Mouse (Mus musculus): ENCODE measurements at regions not wholly inside any gene's neighbourhood (a gene's known extent, or its start where the extent isn't known, plus 50 kb on each side); places are given as distances from the start of the nearest gene placed in this dataset.

DNA sequence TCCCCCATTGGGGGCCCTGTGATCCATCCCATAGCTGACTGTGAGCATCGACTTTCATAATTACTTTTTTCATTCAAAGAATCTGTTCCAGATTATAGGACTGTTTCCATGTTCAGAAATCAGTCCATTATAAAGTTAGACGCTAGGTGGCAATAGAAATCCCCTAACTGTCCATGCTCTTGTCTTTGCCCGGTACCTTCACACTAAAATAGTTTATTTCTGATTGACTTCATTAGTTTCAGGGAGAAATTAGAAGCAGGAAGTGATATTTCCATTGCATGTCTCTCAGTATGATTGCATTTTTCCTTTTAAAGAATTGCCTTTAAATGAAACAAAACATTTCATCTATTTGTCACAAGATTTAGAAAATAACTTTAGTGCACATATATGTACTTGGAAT, 131.7 kb downstream of the Fbxo8 start:
- no peak overlapping the region for H3K9ac ChIP-seq (ENCODE audit: low read depth, low read length)
- no peaks in the 10 kb centered on the region for H3K27me3 ChIP-seq (ENCODE audit: control insufficient read depth, insufficient read depth, low read depth, low read length)
- H3K36me3 ChIP-seq (ENCODE audit: control insufficient read depth, insufficient read depth): no peaks in the 10 kb centered on the region
- H3K9me3 ChIP-seq (replicated peaks; ENCODE audit: control insufficient read depth, low read length): no peaks in the 10 kb centered on the region
- no peak overlapping the region for H3K4me3 ChIP-seq (ENCODE audit: low read depth, low read length)
- no peak for ATAC-seq (ENCODE audit: low read depth)
- H3K4me1 ChIP-seq (ENCODE audit: control insufficient read depth, low read depth, low read length): no peaks in the 10 kb centered on the region
- H3K4me2 ChIP-seq (ENCODE audit: low read depth, low read length): no peak overlapping the region
- 22% methylated on average over 3 of the region's 3 CpGs for WGBS (ENCODE audit: insufficient replicate concordance)
- no peak overlapping the region for H3K27ac ChIP-seq (ENCODE audit: low read length)

DNA sequence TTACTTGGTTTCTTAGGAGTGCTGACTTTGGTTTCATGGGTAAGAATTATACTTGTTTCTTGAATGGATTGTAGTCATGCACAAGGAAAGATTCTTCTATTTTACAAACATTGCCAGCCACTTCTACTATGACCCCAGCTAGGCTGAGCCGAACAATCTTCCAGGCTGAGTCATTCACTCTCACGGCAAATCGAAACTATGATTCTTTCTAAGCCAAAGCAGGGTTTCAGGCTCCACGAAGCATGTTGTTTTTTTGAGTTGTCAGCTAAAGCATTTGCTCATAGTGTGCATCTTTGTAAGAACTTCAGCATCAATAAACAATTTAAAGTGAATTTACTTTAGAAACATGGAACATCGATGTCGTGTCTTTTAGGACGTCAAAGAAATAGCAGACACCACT, 133.5 kb downstream of the Fbxo8 start:
- Histone ChIP-seq H3K36me3 (ENCODE audit: control insufficient read depth, insufficient read depth) (no peaks in the 10 kb centered on the region), H3K4me3 (ENCODE audit: low read depth, low read length) (no peak overlapping the region), H3K27me3 (ENCODE audit: control insufficient read depth, insufficient read depth, low read depth, low read length) (no peaks in the 10 kb centered on the region), H3K27ac (ENCODE audit: low read length) (no peak overlapping the region), H3K4me1 (ENCODE audit: control insufficient read depth, low read depth, low read length) (no peaks in the 10 kb centered on the region), H3K9ac (ENCODE audit: low read depth, low read length) (no peak overlapping the region), H3K4me2 (ENCODE audit: low read depth, low read length) (no peak overlapping the region), H3K9me3 (replicated peaks; ENCODE audit: control insufficient read depth, low read length) (no peaks in the 10 kb centered on the region)
- 61% methylated on average over 7 of the region's 7 CpGs for WGBS (ENCODE audit: insufficient replicate concordance)
- ATAC-seq (ENCODE audit: low read depth): no peak

DNA sequence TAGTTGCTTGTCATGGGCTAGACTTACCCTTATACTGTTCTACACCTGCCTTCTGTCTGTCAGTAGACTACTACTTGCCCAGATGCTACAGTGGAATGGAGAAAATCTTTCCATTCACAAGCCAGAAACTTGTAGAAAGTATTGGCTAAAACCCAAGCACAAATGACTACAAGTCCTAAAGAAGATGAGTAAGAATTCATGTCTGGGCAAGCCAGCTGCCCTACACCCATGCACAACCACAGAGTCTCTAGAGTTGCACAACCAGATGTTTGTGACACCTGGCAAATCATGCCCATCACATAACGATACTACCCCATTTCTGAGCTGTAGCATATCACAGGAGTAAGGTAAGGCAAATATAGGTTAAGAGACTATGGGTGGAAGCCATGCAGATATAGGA, 144.5 kb downstream of the Fbxo8 start:
- no peaks in the 10 kb centered on the region for H3K27me3 ChIP-seq (ENCODE audit: control insufficient read depth, insufficient read depth, low read depth, low read length)
- H3K9ac ChIP-seq (ENCODE audit: low read depth, low read length): no peak overlapping the region
- no peak overlapping the region for H3K27ac ChIP-seq (ENCODE audit: low read length)
- H3K36me3 ChIP-seq (ENCODE audit: control insufficient read depth, insufficient read depth): no peaks in the 10 kb centered on the region
- no peak overlapping the region for H3K4me3 ChIP-seq (ENCODE audit: low read depth, low read length)
- no peaks in the 10 kb centered on the region for H3K4me1 ChIP-seq (ENCODE audit: control insufficient read depth, low read depth, low read length)
- H3K9me3 ChIP-seq (replicated peaks; ENCODE audit: control insufficient read depth, low read length): no peaks in the 10 kb centered on the region
- H3K4me2 ChIP-seq (ENCODE audit: low read depth, low read length): no peak overlapping the region
- ATAC-seq (ENCODE audit: low read depth): no peak
- WGBS (ENCODE audit: insufficient replicate concordance): 65% methylated on average over 1 of the region's 1 CpGs

DNA sequence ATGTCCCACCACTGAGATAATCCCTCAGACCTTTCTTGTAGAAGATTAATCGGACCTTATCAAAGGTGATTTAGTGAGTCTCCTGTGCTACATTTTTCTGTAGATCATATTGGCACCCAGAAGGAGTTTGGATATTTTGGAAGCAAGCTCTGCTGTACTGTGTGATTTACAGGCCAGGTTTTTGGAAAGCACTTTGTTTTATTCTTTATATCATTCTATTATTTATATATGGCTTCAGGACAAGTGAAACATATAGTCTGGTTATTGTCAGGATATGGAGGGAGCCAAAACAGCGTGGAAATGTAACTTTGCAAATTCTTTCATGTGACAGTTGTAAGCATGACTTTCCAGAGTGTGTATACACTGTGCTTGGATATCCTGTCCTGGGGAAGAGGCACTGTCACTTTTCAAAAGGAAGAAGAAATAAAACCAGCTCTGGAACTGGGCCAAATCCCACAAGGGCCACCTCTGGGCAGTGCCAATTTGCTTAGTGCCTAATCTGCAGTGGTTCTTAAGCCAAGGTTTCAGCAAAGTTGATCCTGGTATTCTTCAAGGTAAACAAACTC, 149.8 kb downstream of the Fbxo8 start:
- no peaks in the 10 kb centered on the region for H3K27me3 ChIP-seq (ENCODE audit: control insufficient read depth, insufficient read depth, low read depth, low read length)
- 61% methylated on average over 2 of the region's 2 CpGs for WGBS (ENCODE audit: insufficient replicate concordance)
- H3K27ac ChIP-seq (ENCODE audit: low read length): no peak overlapping the region
- no peaks in the 10 kb centered on the region for H3K36me3 ChIP-seq (ENCODE audit: control insufficient read depth, insufficient read depth)
- no peak overlapping the region for H3K4me2 ChIP-seq (ENCODE audit: low read depth, low read length)
- no peaks in the 10 kb centered on the region for H3K9me3 ChIP-seq (replicated peaks; ENCODE audit: control insufficient read depth, low read length)
- no peaks in the 10 kb centered on the region for H3K4me1 ChIP-seq (ENCODE audit: control insufficient read depth, low read depth, low read length)
- ATAC-seq (ENCODE audit: low read depth): no peak
- no peak overlapping the region for H3K9ac ChIP-seq (ENCODE audit: low read depth, low read length)
- H3K4me3 ChIP-seq (ENCODE audit: low read depth, low read length): no peak overlapping the region

DNA sequence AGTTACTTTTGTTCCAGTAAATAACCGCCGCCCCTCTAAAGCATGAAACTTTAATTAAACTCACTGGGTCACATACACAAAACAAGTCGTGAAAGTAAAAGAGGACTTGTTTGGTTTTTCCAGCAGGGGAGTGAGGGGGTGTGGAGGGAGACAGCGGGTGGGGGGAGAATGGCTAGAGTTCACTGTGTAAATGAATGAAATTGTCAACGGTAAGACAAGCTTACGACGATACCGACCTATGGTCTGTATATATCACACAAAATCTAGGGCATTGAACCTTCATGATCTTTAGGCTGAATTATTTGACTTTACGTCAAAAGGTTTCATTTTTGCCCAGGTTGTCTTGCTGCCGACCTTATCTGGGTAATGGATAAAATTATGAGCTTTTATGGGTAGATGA, 155.5 kb downstream of the Fbxo8 start:
- no peaks in the 10 kb centered on the region for H3K27me3 ChIP-seq (ENCODE audit: control insufficient read depth, insufficient read depth, low read depth, low read length)
- H3K4me2 ChIP-seq (ENCODE audit: low read depth, low read length): no peak overlapping the region
- no peak for ATAC-seq (ENCODE audit: low read depth)
- H3K36me3 ChIP-seq (ENCODE audit: control insufficient read depth, insufficient read depth): no peaks in the 10 kb centered on the region
- no peaks in the 10 kb centered on the region for H3K4me1 ChIP-seq (ENCODE audit: control insufficient read depth, low read depth, low read length)
- H3K9me3 ChIP-seq (replicated peaks; ENCODE audit: control insufficient read depth, low read length): no peaks in the 10 kb centered on the region
- H3K9ac ChIP-seq (ENCODE audit: low read depth, low read length): no peak overlapping the region
- 55% methylated on average over 10 of the region's 10 CpGs for WGBS (ENCODE audit: insufficient replicate concordance)
- no peak overlapping the region for H3K27ac ChIP-seq (ENCODE audit: low read length)
- no peak overlapping the region for H3K4me3 ChIP-seq (ENCODE audit: low read depth, low read length)

DNA sequence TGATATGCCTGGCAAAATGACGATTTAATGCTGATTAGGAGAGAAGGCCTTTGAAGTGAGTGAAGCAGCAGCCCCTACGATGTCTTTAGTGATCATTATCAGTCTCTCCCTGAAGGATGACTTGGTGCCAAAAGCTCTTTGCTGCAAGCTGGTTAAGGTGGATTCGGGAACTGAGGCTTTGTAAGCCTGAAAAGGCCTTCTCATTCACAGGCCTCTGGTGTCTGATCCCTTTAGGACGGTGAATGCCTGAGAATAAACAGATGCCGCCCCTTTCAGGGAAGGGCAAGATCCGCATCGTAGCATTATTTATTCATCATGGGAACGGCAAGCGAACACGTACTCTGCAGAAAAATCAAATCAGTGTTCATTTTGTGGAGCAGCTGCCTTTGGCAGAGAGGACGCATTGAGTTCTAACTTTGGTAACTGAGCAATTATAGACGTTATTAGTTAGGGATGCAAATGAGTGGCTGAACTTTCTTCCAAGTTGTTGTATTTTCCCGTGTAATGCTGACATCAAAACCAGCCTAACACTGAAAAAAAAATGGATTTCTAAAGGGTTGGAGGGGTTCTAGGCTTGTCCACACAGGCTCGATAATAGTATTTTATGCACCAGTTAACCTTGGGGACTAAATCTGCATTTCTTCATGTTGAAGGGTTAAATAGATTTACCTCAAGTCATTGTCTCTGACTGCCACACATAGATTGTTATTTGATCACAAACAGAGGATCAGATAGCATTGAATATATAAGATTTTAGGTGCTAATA, 156.2 kb downstream of the Fbxo8 start:
- ATAC-seq (ENCODE audit: low read depth): no peak
- H3K4me3 ChIP-seq (ENCODE audit: low read depth, low read length): no peak overlapping the region
- no peak overlapping the region for H3K27ac ChIP-seq (ENCODE audit: low read length)
- H3K4me2 ChIP-seq (ENCODE audit: low read depth, low read length): no peak overlapping the region
- WGBS (ENCODE audit: insufficient replicate concordance): 47% methylated on average over 14 of the region's 14 CpGs
- H3K4me1 ChIP-seq (ENCODE audit: control insufficient read depth, low read depth, low read length): no peaks in the 10 kb centered on the region
- no peaks in the 10 kb centered on the region for H3K36me3 ChIP-seq (ENCODE audit: control insufficient read depth, insufficient read depth)
- no peak overlapping the region for H3K9ac ChIP-seq (ENCODE audit: low read depth, low read length)
- H3K27me3 ChIP-seq (ENCODE audit: control insufficient read depth, insufficient read depth, low read depth, low read length): no peaks in the 10 kb centered on the region
- H3K9me3 ChIP-seq (replicated peaks; ENCODE audit: control insufficient read depth, low read length): no peaks in the 10 kb centered on the region

DNA sequence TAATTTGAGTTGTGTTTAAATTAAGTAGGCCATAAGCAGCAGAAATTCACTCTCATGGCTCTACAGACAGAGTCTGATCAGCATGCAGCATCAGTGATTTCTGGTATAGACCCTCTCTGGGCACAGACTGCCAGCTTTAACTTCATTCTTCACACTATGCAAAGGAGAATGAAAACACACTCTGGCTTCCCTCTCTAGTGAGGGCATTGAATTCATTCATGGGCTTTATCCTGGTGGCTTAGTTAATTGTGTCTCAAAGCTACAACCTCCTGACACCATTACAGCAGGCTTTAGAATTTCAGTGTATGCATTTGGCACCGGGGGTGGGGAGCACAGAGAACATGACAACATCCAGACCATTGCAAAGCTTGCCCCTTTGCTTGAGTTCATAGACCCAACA, 169.1 kb downstream of the Fbxo8 start:
- Histone ChIP-seq H3K4me3 (ENCODE audit: low read depth, low read length) (no peak overlapping the region), H3K27ac (ENCODE audit: low read length) (no peak overlapping the region), H3K36me3 (ENCODE audit: control insufficient read depth, insufficient read depth) (no peaks in the 10 kb centered on the region), H3K4me2 (ENCODE audit: low read depth, low read length) (no peak overlapping the region), H3K4me1 (ENCODE audit: control insufficient read depth, low read depth, low read length) (no peaks in the 10 kb centered on the region), H3K9me3 (replicated peaks; ENCODE audit: control insufficient read depth, low read length) (no peaks in the 10 kb centered on the region), H3K9ac (ENCODE audit: low read depth, low read length) (no peak overlapping the region), H3K27me3 (ENCODE audit: control insufficient read depth, insufficient read depth, low read depth, low read length) (no peaks in the 10 kb centered on the region)
- 44% methylated on average over 1 of the region's 1 CpGs for WGBS (ENCODE audit: insufficient replicate concordance)
- ATAC-seq (ENCODE audit: low read depth): no peak

DNA sequence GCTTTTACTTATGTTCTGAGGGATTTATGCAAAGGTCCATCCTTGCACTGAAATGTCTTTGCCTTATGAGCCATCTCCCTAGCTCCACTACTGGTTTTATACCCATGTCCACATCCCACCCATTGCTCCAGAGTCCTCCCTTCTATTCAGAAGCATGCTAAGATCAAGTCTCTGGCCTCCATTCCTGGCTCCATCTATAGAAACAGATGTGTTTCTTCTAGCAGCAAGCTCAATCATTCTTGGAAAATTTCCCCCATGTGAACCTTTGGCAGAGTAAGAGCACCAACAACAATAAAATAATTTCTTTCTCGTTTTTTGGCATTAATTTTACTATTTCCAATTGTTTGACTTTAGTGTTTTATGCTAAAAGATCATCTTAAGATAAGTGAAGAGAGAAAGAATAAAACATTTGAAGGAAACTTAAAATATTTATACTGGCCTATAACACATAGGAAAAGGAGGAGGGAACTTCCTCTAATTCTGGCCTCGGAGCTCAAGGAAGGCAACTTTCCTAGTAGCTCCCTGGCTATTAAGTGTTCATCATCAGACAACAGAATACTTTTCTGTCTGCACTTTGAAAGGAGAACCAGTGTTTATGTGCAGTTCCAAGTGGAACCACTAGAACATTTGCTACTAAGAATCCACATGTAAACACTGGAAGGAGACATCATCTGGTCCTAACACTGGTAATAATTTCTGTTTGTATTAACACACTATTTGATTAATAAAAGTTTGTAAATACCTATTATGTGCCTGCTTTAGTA, 171.8 kb downstream of the Fbxo8 start:
- H3K4me3 ChIP-seq (ENCODE audit: low read depth, low read length): no peak overlapping the region
- H3K27ac ChIP-seq (ENCODE audit: low read length): no peak overlapping the region
- no peak for ATAC-seq (ENCODE audit: low read depth)
- H3K9me3 ChIP-seq (replicated peaks; ENCODE audit: control insufficient read depth, low read length): no peaks in the 10 kb centered on the region
- no peaks in the 10 kb centered on the region for H3K36me3 ChIP-seq (ENCODE audit: control insufficient read depth, insufficient read depth)
- no peak overlapping the region for H3K9ac ChIP-seq (ENCODE audit: low read depth, low read length)
- no peaks in the 10 kb centered on the region for H3K4me1 ChIP-seq (ENCODE audit: control insufficient read depth, low read depth, low read length)
- no peak overlapping the region for H3K4me2 ChIP-seq (ENCODE audit: low read depth, low read length)
- no peaks in the 10 kb centered on the region for H3K27me3 ChIP-seq (ENCODE audit: control insufficient read depth, insufficient read depth, low read depth, low read length)
- 36% methylated on average over 2 of the region's 2 CpGs for WGBS (ENCODE audit: insufficient replicate concordance)

DNA sequence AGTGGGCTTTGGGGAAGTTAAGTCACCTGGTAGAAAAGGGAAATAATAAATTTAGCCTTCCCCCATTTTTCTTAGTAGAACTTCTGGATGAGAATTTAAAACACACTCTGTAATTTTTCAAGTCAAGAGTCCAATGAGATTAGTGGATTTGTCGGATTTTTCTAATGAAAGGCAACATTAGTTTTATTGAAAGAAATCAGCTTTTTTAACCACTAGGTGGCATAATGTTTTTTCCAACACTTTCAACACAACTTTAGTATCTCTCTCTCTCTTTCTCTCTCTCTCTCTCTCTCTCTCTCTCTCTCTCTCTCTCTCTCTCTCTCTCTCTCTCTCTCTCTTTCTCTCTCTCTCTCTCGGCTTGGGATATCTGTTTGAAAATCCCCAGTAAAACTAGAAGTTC, 173.7 kb downstream of the Fbxo8 start:
- no peaks in the 10 kb centered on the region for H3K27me3 ChIP-seq (ENCODE audit: control insufficient read depth, insufficient read depth, low read depth, low read length)
- H3K9me3 ChIP-seq (replicated peaks; ENCODE audit: control insufficient read depth, low read length): no peaks in the 10 kb centered on the region
- no peak overlapping the region for H3K9ac ChIP-seq (ENCODE audit: low read depth, low read length)
- ATAC-seq (ENCODE audit: low read depth): no peak
- H3K4me1 ChIP-seq (ENCODE audit: control insufficient read depth, low read depth, low read length): no peaks in the 10 kb centered on the region
- H3K27ac ChIP-seq (ENCODE audit: low read length): no peak overlapping the region
- no peaks in the 10 kb centered on the region for H3K36me3 ChIP-seq (ENCODE audit: control insufficient read depth, insufficient read depth)
- no peak overlapping the region for H3K4me2 ChIP-seq (ENCODE audit: low read depth, low read length)
- 57% methylated on average over 2 of the region's 2 CpGs for whole genome bisulfite sequencing (ENCODE audit: insufficient replicate concordance)
- no peak overlapping the region for H3K4me3 ChIP-seq (ENCODE audit: low read depth, low read length)

Data from liver, embryonic 16.5 days (tissue).